Mouse (Mus musculus) liver, adult (tissue): ENCODE results near the gene Gm9048.
"Not testable (repeated sequence)": the region's sequence is repeated elsewhere in the genome, so short reads cannot be mapped to it uniquely, and the experiment has no call there.

Source experiments
- GATA4 ChIP-seq: IDR thresholded peaks from 2 replicates; pipeline ENCODE4 v1.6.1; 2014; ENCODE audit warnings: mild to moderate bottlenecking, low read length; ENCODE audit not compliant: insufficient replicate concordance

Gene Gm9048

GRCm38 (mm10) chr10:118348579-118348978 is at the start of gene Gm9048:
TSS of gene Gm9048 (minus strand) at chr10:118348679.
- TF ChIP-seq GATA4 = not testable (repeated sequence)

DNA sequence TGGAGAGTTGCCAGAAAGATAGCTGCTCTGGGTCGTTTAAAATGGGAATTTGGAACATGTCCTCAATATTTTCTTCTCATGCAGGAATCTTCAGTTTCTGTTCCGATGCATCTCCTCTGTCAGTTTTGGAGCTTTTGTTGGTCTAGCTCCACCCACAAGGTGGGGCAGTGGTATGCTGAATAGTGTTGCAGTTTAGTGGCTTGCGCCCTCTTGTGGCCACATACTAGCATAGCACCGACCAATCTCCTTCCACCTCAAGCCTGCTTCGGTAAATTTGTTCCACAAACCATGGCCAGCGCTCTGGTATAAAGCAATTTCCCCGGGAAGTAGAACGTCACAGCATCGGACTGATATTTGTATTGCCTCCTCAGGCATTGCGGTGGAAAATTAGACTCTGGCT is 22.0 kb upstream of the Gm9048 start:
- TF ChIP-seq GATA4 = no peak

- TF ChIP-seq GATA4 = no peak
These were observed 21.0 kb upstream of the Gm9048 start for GRCm38 (mm10) chr10:118369518-118369917.

- TF ChIP-seq GATA4 = not testable (repeated sequence)
These were observed 5.5 kb upstream of the Gm9048 start, which contains the start of gene Gm9049 for GRCm38 (mm10) chr10:118354005-118354404. TSS of gene Gm9049 (minus strand) at chr10:118354105.

- TF ChIP-seq GATA4 = not testable (repeated sequence)
These were observed 5.3 kb downstream of the Gm9048 start, which contains the start of gene Gm9046 for GRCm38 (mm10) chr10:118343155-118343554. TSS of gene Gm9046 (minus strand) at chr10:118343255.

DNA sequence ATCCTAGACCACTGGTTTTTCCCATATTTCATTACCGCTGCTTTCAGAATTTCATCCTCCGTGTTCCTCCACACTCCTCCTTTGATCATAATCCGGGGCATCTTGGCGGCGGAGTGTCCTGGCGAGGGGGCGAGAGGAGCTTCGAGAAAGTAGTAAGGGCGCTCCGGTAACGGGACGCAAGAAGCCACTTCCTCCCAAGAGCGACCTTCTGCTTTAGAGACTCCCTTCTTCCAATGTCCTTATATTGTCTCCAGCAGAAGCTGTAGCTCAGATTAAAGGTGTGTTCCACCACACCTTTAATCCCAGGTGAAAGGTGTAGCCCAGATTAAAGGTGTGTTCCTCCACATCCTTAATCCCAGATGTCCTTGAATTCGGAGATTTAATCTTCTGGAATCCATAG is 10.7 kb downstream of the Gm9048 start, which contains the start of gene Gm9045:
Gene Gm9045, minus strand, starts transcription at position 101 of the 400 bp plus-strand sequence.
- not testable (repeated sequence) for TF ChIP-seq GATA4

DNA sequence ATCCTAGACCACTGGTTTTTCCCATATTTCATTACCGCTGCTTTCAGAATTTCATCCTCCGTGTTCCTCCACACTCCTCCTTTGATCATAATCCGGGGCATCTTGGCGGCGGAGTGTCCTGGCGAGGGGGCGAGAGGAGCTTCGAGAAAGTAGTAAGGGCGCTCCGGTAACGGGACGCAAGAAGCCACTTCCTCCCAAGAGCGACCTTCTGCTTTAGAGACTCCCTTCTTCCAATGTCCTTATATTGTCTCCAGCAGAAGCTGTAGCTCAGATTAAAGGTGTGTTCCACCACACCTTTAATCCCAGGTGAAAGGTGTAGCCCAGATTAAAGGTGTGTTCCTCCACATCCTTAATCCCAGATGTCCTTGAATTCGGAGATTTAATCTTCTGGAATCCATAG is 16.2 kb downstream of the Gm9048 start, which contains the start of gene Gm9044:
Gene Gm9044, minus strand, starts transcription at position 101 of the 400 bp plus-strand sequence.
- TF ChIP-seq GATA4 = not testable (repeated sequence)

DNA sequence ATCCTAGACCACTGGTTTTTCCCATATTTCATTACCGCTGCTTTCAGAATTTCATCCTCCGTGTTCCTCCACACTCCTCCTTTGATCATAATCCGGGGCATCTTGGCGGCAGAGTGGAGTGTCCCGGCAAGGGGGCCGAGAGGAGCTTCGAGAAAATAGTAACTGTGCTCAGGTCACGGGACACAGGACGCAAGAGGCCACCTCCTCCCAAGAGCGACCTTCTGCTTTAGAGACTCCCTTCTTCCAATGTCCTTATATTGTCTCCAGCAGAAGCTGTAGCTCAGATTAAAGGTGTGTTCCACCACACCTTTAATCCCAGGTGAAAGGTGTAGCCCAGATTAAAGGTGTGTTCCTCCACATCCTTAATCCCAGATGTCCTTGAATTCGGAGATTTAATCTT is 21.6 kb downstream of the Gm9048 start, which contains the start of gene Gm9040:
Gene Gm9040, minus strand, starts transcription at position 101 of the 400 bp plus-strand sequence.
- not testable (repeated sequence) for TF ChIP-seq GATA4

DNA sequence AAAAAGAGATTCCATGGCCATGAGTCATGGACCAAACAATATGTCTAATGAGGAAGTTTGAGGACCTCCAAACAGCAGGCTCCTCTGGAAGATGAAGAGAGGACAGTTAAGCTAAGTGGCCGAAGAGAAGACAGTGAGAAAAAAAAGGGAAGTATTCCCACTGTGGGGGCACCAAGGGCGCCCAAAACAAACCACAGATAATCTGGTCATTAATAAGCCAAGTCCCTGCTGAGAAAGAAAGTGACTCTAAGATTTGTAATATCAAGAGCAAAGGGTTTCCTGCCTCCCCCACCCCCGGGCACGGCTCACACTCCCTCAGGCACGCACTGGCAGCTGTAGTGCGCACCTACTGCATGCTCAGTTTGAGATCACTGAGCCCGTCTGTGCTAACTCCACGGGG is 29.5 kb downstream of the Gm9048 start:
- no peak for TF ChIP-seq GATA4
